Mouse (Mus musculus) myocyte (in vitro differentiated cells): Measurements from ENCODE around the gene Timm13. TPM values are rescaled to one million over a fixed set of nuclear protein-coding genes. Genes with fewer than 3 reads are reported as not detected.

Experiments used
- H3K27me3 ChIP-seq: one replicate; pipeline ENCODE4 v1.6.1; 2011; ENCODE audit not compliant: control insufficient read depth, insufficient read depth, insufficient read length
- H3K36me3 ChIP-seq: one replicate; pipeline ENCODE4 v1.6.1; 2011; ENCODE audit not compliant: control insufficient read depth, insufficient read depth
- H3K4me2 ChIP-seq: one replicate; pipeline ENCODE4 v1.6.1; 2011; ENCODE audit warnings: low read depth, control low read depth
- H3K4me3 ChIP-seq: one replicate; pipeline ENCODE4 v1.5.1; 2011; ENCODE audit warnings: mild to moderate bottlenecking, control low read depth, moderate library complexity
- H3K79me2 ChIP-seq: one replicate; pipeline ENCODE4 v1.6.1; 2011; ENCODE audit not compliant: control insufficient read depth, insufficient read depth
- H3ac ChIP-seq: one replicate; pipeline ENCODE4 v1.6.1; 2011; ENCODE audit not compliant: control insufficient read depth, insufficient read length
- CEBPB ChIP-seq: IDR thresholded peaks from 2 replicates; pipeline ENCODE4 v1.6.1; 2011; ENCODE audit warnings: mild to moderate bottlenecking, moderate library complexity; ENCODE audit not compliant: poor library complexity, insufficient read depth, severe bottlenecking
- E2F4 ChIP-seq: IDR thresholded peaks from one replicate; pipeline ENCODE4 v1.6.1; 2011; ENCODE audit warnings: mild to moderate bottlenecking, control low read depth, moderate library complexity; ENCODE audit not compliant: insufficient read depth
- MAX ChIP-seq: IDR thresholded peaks from one replicate; pipeline ENCODE4 v1.6.1; 2011; ENCODE audit warnings: low read depth, mild to moderate bottlenecking, control low read depth
- MYOD1 ChIP-seq, 3 experiments: IDR thresholded peaks; one replicate each; pipeline ENCODE4 v1.6.1; 2011; ENCODE audit warnings: control low read depth in 2 of 3, low read depth in 2 of 3, mild to moderate bottlenecking in 2 of 3, moderate library complexity in 1 of 3; ENCODE audit not compliant: insufficient read length in 2 of 3, control insufficient read depth in 1 of 3
- MYOG ChIP-seq, 3 experiments: IDR thresholded peaks; one replicate each; pipeline ENCODE4 v1.6.1; 2011; ENCODE audit warnings: control low read depth in 2 of 3, low read depth in 2 of 3, mild to moderate bottlenecking in 2 of 3; ENCODE audit not compliant: insufficient read length in 2 of 3, control insufficient read depth in 1 of 3, insufficient read depth in 1 of 3
- POLR2A ChIP-seq: IDR thresholded peaks from one replicate; pipeline ENCODE4 v1.6.1; 2011; ENCODE audit warnings: low read depth, mild to moderate bottlenecking, control low read depth, moderate library complexity; ENCODE audit not compliant: insufficient read length
- POLR2AphosphoS2 ChIP-seq: IDR thresholded peaks from one replicate; pipeline ENCODE4 v1.6.1; 2011; ENCODE audit warnings: low read depth, control low read depth; ENCODE audit not compliant: insufficient read length
- REST ChIP-seq: IDR thresholded peaks from one replicate; pipeline ENCODE4 v1.6.1; 2011; ENCODE audit warnings: mild to moderate bottlenecking, control low read depth, moderate library complexity; ENCODE audit not compliant: insufficient read depth, insufficient read length
- SRF ChIP-seq: IDR thresholded peaks from one replicate; pipeline ENCODE4 v1.6.1; 2011; ENCODE audit warnings: low read depth; ENCODE audit not compliant: control insufficient read depth, insufficient read length
- TCF12 ChIP-seq: IDR thresholded peaks from one replicate; pipeline ENCODE4 v1.6.1; 2011; ENCODE audit warnings: mild to moderate bottlenecking, control low read depth; ENCODE audit not compliant: poor library complexity, insufficient read depth, severe bottlenecking
- TCF3 ChIP-seq: IDR thresholded peaks from one replicate; pipeline ENCODE4 v1.6.1; 2011; ENCODE audit warnings: low read depth, control low read depth; ENCODE audit not compliant: insufficient read length
- USF1 ChIP-seq: IDR thresholded peaks from one replicate; pipeline ENCODE4 v1.6.1; 2011; ENCODE audit warnings: low read depth, mild to moderate bottlenecking, control low read depth, moderate library complexity
- polyA plus RNA-seq: library from polyadenylated mRNA; unstranded; fragments of >200 nt; fragmentation: generic; extraction: Trizol; gene quantifications from one replicate; pipeline ENCODE4 v1.2.1, GENCODE M21; 2012; ENCODE audit warnings: missing spikeins

Gene Timm13
- polyA plus RNA-seq, 1 experiment: 225 TPM

DNA sequence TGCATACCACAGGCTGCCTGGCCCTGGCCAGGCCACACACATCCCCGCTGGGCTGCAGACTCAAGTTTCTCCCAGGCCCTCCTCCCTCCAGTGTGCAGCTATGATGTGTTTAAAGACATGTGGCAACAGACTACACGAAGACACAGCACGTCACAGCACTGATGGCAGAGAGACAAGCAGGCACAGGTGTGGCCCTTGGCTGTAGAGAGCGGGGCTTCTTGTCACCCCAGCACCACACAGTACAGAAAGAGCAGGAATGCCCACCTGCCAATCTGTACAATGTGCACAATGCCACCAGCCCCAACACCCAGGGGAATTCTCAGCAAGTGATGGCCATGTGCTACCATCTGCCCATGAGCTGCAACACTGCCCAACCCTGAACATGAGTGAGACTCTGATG lies 10.6 kb upstream of the Timm13 start:
- H3K27me3 ChIP-seq: no peaks in the 10 kb centered on the region
- H3ac ChIP-seq: no peak overlapping the region
- TF ChIP-seq SRF: no peak
- peak; percentile 86 to 98 (median 96) for TF ChIP-seq MYOD1 (IDR thresholded peaks at IDR 0.05; ENCODE audit: control insufficient read depth in 1 of 3, insufficient read length in 2 of 3, low read depth in 2 of 3)
- TF ChIP-seq E2F4: no peak
- TF ChIP-seq MAX: no peak
- peak; percentile 44 for TF ChIP-seq TCF12
- TF ChIP-seq TCF3: peak; percentile 89
- peak in 2 of 3 experiments; percentile 65 to 90 for TF ChIP-seq MYOG (IDR thresholded peaks at IDR 0.05; ENCODE audit: control insufficient read depth in 1 of 3, insufficient read depth in 1 of 3, insufficient read length in 2 of 3, low read depth in 2 of 3)
- peaks cover 10% of the 10 kb centered on the region for H3K79me2 ChIP-seq
- H3K4me3 ChIP-seq: no peak overlapping the region
- H3K4me2 ChIP-seq: peak overlapping the region; percentile 21
- H3K36me3 ChIP-seq: peaks cover 8% of the 10 kb centered on the region

DNA sequence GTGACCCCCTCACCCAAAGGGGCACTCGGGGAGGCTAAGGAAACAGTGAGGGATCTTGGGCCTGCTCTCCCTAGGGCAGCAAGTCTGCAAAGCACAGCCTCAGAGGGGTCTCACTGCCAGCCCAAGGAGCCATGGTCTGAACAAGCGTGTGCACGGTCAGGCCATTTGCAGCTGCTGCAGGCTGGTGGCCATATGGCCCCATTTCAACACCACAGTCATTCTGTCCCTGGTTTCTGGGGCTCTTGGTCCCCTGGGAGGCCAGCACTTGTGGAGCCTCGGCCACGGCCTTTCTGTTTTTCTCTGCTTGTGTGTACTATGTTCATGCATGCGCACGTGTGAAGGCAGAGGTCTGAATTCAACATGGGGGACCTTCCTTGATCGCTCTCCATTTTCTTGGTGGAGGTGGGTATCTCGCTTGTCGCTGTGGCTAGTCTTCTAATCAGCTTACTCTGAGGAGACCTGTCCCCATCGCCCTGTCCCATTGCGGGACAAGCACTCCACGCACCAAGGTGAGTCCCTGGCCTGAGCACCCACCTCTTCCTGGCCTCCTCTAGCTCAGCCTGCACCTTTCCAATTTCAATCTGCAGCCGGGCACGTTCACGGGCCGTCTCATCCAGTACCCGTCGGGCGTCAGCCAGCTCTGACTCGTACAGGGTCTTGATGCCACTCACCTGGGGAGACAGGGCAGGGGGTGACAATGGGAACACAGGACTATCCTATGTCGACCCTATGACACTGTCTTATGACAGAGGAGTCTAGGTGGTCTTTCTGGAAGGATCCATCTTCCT lies 8.8 kb upstream of the Timm13 start:
- H3ac ChIP-seq: no peak overlapping the region
- peaks cover 8% of the 10 kb centered on the region for H3K79me2 ChIP-seq
- peak in 2 of 3 experiments; percentile 76 to 87 for TF ChIP-seq MYOD1 (IDR thresholded peaks at IDR 0.05; ENCODE audit: control insufficient read depth in 1 of 3, insufficient read length in 2 of 3, low read depth in 2 of 3)
- no peak for TF ChIP-seq CEBPB
- TF ChIP-seq E2F4: no peak
- peak; percentile 44 for TF ChIP-seq TCF3
- no peak for TF ChIP-seq TCF12
- TF ChIP-seq MYOG (IDR thresholded peaks at IDR 0.05; ENCODE audit: control insufficient read depth in 1 of 3, insufficient read depth in 1 of 3, insufficient read length in 2 of 3, low read depth in 2 of 3): peak in 2 of 3 experiments; percentile 79 to 95
- no peak for TF ChIP-seq POLR2AphosphoS2
- TF ChIP-seq SRF: no peak
- TF ChIP-seq REST: no peak
- no peak for TF ChIP-seq MAX
- TF ChIP-seq POLR2A: no peak
- TF ChIP-seq USF1: no peak
- H3K36me3 ChIP-seq: peaks cover 8% of the 10 kb centered on the region
- H3K4me3 ChIP-seq: no peak overlapping the region
- no peak overlapping the region for H3K4me2 ChIP-seq
- no peaks in the 10 kb centered on the region for H3K27me3 ChIP-seq

DNA sequence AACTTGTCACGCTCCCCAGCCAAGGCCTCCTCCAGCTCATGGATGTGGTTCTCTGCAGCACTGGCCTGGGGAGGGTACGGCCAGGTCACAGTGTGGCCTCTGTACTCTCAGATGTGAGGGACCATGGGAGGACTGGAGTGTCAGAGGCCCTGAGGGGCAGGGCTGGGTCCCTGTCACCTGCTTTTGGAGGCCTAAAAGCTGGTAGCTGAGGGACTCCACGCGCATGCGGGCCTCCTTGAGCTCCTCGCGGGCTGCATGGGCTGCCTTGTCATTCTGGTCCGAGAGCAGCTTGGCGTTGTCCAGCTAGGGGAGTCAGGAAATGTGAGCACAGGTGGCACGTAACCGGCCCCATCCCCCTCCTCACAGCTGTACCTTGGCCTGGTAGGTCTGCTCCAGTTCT lies 3.9 kb upstream of the Timm13 start:
- Histone ChIP-seq H3K27me3 (no peaks in the 10 kb centered on the region), H3K4me2 (no peak overlapping the region), H3K79me2 (peaks cover 5% of the 10 kb centered on the region), H3K36me3 (peaks cover 5% of the 10 kb centered on the region), H3ac (no peak overlapping the region), H3K4me3 (no peak overlapping the region)
- TF ChIP-seq POLR2AphosphoS2 (peak; percentile 26), POLR2A (no peak)

GRCm38 (mm10) chr10:80904004-80904693 lies 3.4 kb upstream of the Timm13 start:
- Histone ChIP-seq H3K27me3 (no peaks in the 10 kb centered on the region), H3K36me3 (peaks cover 5% of the 10 kb centered on the region), H3K4me2 (no peak overlapping the region), H3K4me3 (no peak overlapping the region), H3ac (no peak overlapping the region), H3K79me2 (peaks cover 11% of the 10 kb centered on the region)
- no peak for TF ChIP-seq CEBPB
- no peak for TF ChIP-seq E2F4
- no peak for TF ChIP-seq TCF12
- TF ChIP-seq MYOG (IDR thresholded peaks at IDR 0.05; ENCODE audit: control insufficient read depth in 1 of 3, insufficient read depth in 1 of 3, insufficient read length in 2 of 3, low read depth in 2 of 3): no peak
- no peak for TF ChIP-seq MYOD1 (IDR thresholded peaks at IDR 0.05; ENCODE audit: control insufficient read depth in 1 of 3, insufficient read length in 2 of 3, low read depth in 2 of 3)
- TF ChIP-seq REST: no peak
- TF ChIP-seq POLR2A: no peak
- no peak for TF ChIP-seq SRF
- TF ChIP-seq USF1: no peak
- TF ChIP-seq TCF3: no peak
- no peak for TF ChIP-seq MAX
- no peak for TF ChIP-seq POLR2AphosphoS2

DNA sequence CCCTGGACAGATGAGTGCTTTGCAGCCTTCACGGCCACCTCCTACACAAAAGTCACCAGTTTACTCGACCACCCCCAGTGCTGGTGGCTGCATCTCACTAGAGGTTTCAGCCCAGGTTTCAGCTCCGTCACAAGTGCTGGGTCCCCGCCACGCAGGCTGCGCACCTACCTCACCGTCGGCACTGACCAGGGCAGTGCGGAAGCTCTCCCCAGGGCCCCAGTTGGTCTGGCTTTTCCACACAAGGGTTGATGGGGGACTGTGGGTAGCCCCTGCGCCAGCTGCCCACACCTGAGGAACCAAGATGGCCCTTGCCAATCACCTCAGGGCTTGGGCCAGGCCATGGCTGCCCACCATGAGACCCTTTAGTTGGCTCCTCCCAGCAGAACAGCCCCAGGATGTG lies 2.5 kb upstream of the Timm13 start:
- Histone ChIP-seq H3ac (no peak overlapping the region), H3K4me2 (no peak overlapping the region)

More for the DNA sequence above, 2.5 kb upstream of the Timm13 start:
- peaks cover 5% of the 10 kb centered on the region for H3K36me3 ChIP-seq
- H3K79me2 ChIP-seq: peaks cover 13% of the 10 kb centered on the region
- TF ChIP-seq MYOD1 (IDR thresholded peaks at IDR 0.05; ENCODE audit: control insufficient read depth in 1 of 3, insufficient read length in 2 of 3, low read depth in 2 of 3) (no peak), MAX (no peak), CEBPB (no peak), USF1 (no peak), POLR2AphosphoS2 (no peak), REST (no peak)
- H3K4me3 ChIP-seq: no peak overlapping the region
- no peaks in the 10 kb centered on the region for H3K27me3 ChIP-seq
